Mouse (Mus musculus) splenic B cell, adult 2 months (primary cell): ENCODE measurements around the gene Mpped2.

ENCODE experiments used
- DNase-seq: peaks from one replicate; pipeline ENCODE4 v3.0.0-alpha.2; 2011; ENCODE audit warnings: low read depth, low spot score
- H3K27me3 ChIP-seq: 2 replicates; pipeline ENCODE4 v1.6.1; 2012; ENCODE audit warnings: mild to moderate bottlenecking, low read length, moderate library complexity, mixed read lengths; ENCODE audit not compliant: control insufficient read depth, poor library complexity, insufficient read depth, severe bottlenecking
- H3K36me3 ChIP-seq: 2 replicates; pipeline ENCODE4 v1.6.1; 2012; ENCODE audit warnings: mild to moderate bottlenecking, low read length, moderate library complexity, mixed read lengths; ENCODE audit not compliant: control insufficient read depth, poor library complexity, insufficient read depth, severe bottlenecking

The Mpped2 gene

GRCm38 (mm10) chr2:106832577-106832976 is 139.5 kb downstream of the Mpped2 start:
- no peak for DNase-seq
- Histone ChIP-seq H3K36me3 (no peaks in the 10 kb centered on the region), H3K27me3 (no peaks in the 10 kb centered on the region)

- DNase-seq: no peak
- Histone ChIP-seq H3K36me3 (no peaks in the 10 kb centered on the region), H3K27me3 (no peaks in the 10 kb centered on the region)
Measured at GRCm38 (mm10) chr2:106833212-106833611, 140.1 kb downstream of the Mpped2 start.

DNA sequence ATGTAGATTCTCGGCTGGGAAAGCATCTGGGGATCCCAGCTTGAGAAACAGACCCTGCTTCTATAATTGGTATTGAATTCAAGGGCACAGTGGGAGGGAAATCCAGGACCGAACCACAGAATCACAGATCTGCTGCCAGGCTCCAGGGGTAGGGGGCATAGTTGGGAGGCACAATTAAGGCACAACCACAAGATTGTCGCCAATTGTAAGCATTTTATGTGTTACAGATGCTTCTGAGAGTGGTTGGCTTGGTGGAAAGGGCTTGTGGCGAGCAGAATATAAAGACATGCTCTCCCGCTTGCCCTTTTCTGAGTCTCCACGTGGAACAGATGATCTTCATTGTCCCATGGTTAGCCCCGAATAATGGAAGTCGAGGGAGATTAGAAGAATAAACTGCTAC is 142.3 kb downstream of the Mpped2 start:
- no peaks in the 10 kb centered on the region for H3K36me3 ChIP-seq
- H3K27me3 ChIP-seq: no peaks in the 10 kb centered on the region
- no peak for DNase-seq

- no peak for DNase-seq
- no peaks in the 10 kb centered on the region for H3K27me3 ChIP-seq
- no peaks in the 10 kb centered on the region for H3K36me3 ChIP-seq
Measured at GRCm38 (mm10) chr2:106837241-106837640, 144.2 kb downstream of the Mpped2 start.

DNA sequence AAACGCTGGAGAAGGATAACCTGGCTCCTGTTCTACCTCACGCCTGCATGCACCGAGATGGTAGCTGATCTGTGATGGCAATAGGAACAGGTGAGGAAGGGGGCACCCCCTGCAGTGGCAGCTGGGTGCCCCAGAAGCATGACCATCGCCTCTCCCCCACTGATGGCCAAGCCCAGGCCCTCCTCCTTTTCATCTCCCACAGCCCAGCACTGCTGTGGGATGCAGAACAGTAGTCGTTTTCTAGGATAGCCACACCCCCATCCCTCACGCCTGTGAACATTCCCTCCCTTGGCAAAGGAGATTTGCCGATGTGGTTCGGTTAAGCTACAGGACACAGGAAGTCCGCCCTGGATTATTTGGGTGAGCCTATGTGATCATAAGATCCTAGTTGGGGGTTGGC is 151.1 kb downstream of the Mpped2 start:
- DNase-seq: no peak
- Histone ChIP-seq H3K36me3 (no peaks in the 10 kb centered on the region), H3K27me3 (no peaks in the 10 kb centered on the region)

DNA sequence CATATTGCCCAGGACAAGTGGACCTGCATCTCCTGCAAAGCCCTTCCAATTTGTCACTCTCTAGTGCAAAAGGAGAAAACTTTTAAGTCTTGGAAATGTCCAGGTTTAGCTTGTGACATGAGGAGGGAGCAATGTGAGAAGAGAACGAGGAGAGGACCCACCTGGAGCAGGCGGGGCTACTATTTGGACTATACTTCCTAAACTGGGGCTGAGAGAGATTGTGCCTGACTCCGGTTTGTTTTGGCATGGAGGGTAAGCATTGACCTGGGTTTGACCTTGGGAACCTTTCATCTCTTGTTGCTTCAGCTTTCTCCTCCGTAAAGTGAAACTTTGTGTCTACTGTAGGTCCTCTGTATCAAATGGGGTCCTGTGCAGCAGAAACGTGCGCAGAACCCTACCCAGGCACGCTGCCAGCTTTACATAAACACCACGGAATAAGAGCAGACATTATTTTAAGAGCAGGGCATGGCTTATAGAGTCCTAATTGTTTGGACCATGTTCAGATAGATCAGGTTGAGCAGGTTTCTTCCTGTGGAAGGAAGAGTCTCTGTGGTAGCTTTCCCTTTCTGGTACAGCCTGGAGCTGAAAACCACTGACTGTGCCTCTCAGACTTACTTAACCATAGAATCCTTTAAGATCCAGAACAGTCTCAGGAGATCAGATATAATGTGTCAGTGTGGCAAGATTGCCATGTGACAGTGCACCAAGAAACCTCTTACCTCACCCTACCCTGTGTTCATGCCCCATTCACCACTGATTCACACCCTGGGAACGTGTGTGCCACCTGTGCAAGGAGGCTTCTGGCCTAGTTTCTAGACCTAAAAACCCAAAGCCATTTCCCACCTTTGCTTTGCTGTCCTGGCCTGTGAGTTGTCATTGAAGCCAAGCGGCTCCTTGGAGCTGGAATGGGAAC is 152.0 kb downstream of the Mpped2 start:
- H3K27me3 ChIP-seq: no peaks in the 10 kb centered on the region
- DNase-seq: no peak
- H3K36me3 ChIP-seq: no peaks in the 10 kb centered on the region

DNA sequence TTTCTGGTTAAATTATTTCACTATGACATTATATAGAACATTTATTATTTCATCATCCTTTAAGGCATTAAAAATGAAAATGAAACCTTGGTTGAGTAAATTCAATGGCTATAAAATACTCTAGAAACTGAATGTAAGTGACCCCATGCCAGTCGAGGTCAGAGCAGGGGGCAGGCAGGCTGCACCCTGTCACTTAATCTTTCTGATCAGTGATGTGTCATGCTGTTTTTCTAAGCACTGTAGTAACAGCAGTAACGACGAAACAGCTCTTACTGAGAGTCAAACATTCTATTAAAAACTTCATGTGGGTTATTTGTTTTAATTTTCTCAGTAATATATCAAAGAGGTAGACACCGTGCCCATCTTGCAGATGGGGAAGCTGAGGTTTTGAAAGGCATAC is 153.4 kb downstream of the Mpped2 start:
- H3K36me3 ChIP-seq: no peaks in the 10 kb centered on the region
- no peaks in the 10 kb centered on the region for H3K27me3 ChIP-seq
- no peak for DNase-seq

- no peak for DNase-seq
- Histone ChIP-seq H3K27me3 (no peaks in the 10 kb centered on the region), H3K36me3 (no peaks in the 10 kb centered on the region)
Measured at GRCm38 (mm10) chr2:106849389-106849788, 156.3 kb downstream of the Mpped2 start.

DNA sequence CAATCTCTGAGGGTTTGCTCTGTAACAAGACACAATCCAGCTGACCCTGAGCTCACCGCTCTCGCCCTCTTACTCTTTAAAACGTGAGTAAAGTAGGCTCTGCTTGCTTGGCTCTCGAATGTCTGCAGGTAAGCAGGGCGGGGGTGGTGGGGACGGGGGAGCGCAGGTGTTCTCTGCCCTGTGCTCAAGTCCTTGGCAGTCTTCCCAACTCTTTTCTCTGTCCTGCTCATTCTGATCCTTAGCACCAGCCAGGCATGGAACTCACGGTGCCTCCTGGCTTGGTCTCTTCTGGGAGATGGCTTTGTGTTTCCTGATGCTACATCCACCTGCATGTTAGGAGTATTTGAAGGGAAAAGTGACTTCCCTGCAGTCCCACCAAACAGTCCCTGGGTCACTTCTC is 158.4 kb downstream of the Mpped2 start:
- H3K27me3 ChIP-seq: no peaks in the 10 kb centered on the region
- H3K36me3 ChIP-seq: no peaks in the 10 kb centered on the region
- no peak for DNase-seq

- H3K36me3 ChIP-seq: no peaks in the 10 kb centered on the region
- no peak for DNase-seq
- H3K27me3 ChIP-seq: no peaks in the 10 kb centered on the region
Measured at GRCm38 (mm10) chr2:106854213-106854612, 161.1 kb downstream of the Mpped2 start.

GRCm38 (mm10) chr2:106854758-106855157 is 161.7 kb downstream of the Mpped2 start:
- DNase-seq: no peak
- Histone ChIP-seq H3K27me3 (no peaks in the 10 kb centered on the region), H3K36me3 (no peaks in the 10 kb centered on the region)

DNA sequence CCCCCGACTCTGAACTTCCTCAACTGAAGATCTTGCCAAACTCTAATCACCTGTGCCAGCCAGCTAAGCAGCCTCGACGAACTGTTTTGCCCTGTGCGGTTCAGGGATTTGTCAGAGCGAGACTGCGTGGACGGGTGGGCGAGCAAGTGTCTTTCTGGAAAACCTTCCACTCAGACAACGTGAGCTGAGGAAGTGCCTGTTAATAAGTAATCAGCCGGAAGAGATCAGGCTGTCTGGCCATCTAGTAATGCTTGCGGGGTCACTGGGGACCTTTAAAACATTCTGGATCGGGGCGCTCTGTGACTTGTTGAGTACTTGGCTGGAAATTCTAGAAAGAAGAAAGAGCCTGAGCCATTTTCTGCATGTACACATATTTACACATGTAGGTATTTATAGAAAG is 162.1 kb downstream of the Mpped2 start:
- Histone ChIP-seq H3K27me3 (no peaks in the 10 kb centered on the region), H3K36me3 (no peaks in the 10 kb centered on the region)
- no peak for DNase-seq

DNA sequence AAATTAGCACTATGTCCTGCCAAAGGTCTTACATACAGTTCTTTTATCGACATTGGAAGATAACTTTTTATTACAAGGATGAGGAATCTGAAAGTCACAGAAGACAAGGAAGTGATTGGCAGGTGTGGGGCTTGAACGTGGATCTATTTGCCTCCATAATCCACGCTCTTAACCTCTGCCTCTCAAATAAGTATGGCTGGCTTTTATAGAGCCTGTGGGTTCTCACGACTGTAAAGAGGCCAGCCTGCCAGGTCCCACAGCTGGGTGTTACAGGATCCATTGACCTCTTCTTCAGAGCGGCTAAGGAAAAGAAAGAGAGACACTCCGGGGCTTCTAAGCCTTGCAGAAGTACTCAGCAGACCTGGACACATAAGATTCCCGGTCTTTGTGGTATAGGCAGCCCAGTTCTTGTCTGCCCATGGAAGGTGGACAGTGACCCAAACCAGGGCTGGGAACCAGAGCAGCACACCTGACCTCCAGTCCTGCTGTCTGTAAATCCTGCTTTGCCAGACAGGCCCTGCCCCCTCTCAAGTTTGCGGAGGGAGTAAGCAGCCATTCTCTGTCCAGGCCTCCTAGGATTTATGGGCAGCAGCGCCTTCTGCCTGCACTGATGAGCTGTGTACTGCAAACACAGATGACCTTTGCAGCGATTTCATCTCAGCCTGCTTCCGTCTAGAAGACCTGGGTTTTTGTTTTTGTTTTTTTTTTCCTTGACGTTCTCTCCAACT is 162.7 kb downstream of the Mpped2 start:
- no peak for DNase-seq
- Histone ChIP-seq H3K36me3 (no peaks in the 10 kb centered on the region), H3K27me3 (no peaks in the 10 kb centered on the region)

GRCm38 (mm10) chr2:106856361-106856961 is 163.4 kb downstream of the Mpped2 start:
- no peaks in the 10 kb centered on the region for H3K27me3 ChIP-seq
- H3K36me3 ChIP-seq: no peaks in the 10 kb centered on the region
- DNase-seq: no peak

DNA sequence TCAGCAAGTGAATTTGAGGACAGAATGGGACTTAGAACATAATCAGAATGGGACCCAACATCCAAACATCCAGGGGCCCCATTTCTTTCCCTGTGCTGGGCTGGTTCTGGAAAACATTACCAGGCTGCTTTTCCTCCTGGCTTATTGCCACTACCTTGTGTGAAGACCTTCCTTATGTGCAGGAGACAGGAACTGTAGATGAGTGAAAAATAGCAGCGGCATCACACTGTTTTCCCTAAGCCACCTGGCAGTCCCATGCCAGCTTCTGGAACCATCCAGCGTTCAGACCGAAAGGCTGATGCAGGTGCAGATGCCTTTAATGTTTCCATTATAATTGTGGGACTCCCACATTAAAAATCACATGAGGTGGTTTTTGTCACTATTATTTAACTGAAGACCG is 164.2 kb downstream of the Mpped2 start:
- Histone ChIP-seq H3K27me3 (no peaks in the 10 kb centered on the region), H3K36me3 (no peaks in the 10 kb centered on the region)
- no peak for DNase-seq
